Mouse (Mus musculus) right cerebral cortex, adult 2 months (tissue): ENCODE results near the gene Gm9508.
"Not testable (repeated sequence)": the region's sequence is repeated elsewhere in the genome, so short reads cannot be mapped to it uniquely, and the experiment has no call there.

Experiments
- DNase-seq, 2 experiments: peaks; one replicate each; pipeline ENCODE4 v3.0.0; 2021 to 2022; ENCODE audit warnings: low spot score in 2 of 2

Gm9508 gene

DNA sequence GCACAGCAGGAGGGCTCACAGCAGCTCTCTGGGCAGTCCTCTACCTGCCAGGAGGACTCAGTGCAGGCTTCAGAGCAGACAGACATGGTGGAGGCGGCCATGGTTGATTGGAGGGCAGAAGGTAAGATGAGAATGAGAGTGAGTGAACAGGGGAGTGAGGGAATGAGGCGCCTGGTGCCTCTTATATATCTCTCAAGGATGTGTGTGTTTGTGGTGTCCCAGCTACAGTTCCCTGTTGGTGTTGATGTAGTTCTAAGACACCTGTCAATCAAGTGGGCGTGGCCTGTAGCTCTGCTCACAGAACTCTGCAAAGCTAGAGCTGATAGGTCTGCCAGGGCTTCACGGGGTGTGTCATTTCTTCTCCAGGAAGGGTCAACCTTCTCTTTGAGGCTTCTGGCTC lies at the start of gene Gm9508:
Gene Gm9508 (minus strand): TSS at position 101 of the 400 bp plus-strand sequence.
- DNase-seq, result no peak

DNA sequence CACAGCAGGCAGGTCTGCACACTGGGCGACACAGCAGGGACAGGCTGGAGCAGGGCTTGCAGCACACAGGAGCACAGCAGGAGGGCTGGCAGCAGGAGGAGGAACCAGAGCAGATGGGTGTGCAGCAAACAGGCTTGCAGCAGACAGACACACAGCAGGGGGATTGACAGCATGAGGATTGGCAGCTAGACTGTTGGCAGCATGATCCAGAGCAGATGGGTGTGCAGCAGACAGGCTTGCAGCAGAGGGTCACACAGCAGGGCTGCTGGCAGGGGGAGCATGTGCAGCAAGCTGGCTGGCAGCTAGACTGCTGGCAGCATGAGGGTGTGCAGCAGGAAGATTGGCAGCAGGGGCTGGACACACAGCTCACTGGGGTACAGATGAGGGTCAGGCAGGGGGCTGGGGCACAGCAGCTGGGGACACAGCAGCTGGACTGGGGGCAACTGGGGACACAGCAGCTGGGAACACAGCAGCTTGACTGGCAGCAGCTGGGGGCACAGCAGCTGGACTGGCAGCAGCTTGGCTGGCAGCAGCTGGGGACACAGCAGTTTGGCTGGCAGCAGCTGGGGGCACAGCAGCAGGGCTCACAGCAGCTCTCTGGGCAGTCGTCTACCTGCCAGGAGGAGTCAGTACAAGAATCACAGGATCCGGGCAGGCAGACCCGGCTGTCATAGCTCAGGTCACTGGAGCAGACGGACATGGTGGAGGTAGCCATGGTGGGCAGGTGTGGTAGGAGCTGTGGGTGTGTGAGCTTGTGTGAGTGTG lies 45.1 kb upstream of the Gm9508 start, which contains the start of gene Gm18596:
Gene Gm18596 (minus strand): TSS at position 715 of the 765 bp plus-strand sequence.
- DNase-seq, result not testable (repeated sequence)

DNA sequence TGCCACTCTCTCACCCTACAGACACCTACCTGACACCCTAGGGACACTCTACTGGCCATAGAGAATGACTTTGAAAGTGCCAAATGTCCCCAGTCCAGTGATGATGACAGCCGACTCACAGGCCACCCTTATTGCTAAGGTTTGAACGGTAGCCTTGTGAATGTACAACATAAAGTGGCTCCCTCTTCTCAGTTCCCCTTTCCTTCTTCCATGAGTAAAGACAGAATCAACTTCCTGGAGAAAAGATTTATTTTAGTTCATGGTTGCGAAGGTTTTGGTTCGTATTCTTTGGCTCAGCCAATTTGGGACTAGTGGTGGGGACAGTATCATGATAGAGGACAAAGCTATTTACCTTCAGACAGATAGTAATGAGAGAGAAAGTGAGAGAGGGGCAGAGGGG lies 41.9 kb upstream of the Gm9508 start:
- DNase-seq, result no peak

DNA sequence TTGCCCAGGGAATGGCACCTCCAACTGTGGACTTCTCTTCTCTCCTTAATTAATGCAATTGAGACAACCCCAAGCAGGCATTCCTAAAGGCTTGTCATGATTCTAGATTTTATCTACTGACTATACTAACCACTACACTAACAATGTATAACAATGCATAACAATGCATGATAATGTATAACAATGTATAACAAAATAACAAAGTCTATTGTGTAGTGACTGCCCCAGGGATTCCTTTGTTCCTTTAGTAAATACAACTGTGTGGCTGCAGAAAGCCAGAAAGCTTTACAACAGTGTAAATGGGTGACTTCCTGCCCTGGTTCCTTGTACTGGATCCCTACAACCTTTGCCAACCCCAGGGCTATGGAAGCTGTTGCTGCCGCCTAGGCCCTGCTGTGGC lies 38.9 kb upstream of the Gm9508 start:
- DNase-seq, result no peak

DNA sequence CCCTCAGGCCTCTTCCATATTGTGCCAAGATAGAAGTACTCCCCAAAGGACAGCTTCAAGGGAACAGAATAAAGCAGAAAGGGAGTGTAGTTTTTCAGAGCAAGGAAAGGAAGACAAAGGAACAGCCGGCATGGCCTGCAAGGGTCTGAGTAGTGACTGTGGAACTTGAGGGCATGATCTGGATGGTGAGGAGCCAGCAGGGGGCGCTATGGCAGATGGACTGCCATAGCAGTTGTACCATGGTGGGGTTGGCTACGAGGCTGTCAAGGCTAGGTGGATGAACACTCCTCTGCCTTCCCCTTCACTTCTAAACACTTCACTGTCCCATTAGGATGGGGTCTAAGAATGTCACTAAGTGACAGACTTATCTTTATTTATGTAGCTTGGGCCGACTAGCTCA lies 32.2 kb upstream of the Gm9508 start:
- no peak for DNase-seq

DNA sequence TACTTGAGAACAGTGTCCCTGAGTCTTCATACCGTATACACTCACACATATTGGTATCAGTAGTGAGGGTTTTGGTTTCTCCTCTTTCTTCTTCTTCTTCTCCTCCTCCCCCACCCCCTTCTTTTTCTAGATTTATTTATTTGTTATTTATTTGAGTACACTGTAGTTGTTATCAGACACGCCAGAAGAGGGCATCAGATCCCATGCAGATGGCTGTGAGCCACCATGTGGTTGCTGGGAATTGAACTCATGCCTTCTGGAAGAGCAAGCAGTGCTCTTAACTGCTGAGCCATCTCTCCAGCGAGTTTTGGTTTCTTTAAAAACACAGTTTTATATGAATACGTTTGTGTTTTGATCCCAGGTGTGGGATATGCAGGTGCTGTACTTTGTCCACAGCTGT lies 31.2 kb upstream of the Gm9508 start:
- DNase-seq, result no peak

DNA sequence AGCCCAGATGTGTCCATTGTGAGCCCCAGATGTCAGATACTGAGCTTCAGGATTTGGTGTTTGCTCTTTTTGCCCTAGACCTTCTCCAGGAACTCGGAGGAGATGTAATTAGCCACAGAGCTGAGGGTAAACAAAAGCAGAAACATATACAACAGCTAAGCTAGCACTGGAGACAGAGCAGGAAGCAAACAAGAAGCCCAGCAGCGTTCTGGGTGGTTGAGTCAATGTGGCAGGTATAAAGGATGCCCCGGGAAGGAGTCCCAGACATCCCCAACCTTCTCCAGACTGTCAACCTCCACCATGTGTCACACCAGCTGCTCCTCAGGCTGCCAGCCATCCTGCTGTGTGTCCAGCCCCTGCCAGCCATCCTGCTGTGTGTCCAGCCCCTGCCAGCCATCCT lies 29.2 kb upstream of the Gm9508 start, which contains the start of gene Gm10100:
Gene Gm10100 (plus strand): TSS at position 301 of the 400 bp plus-strand sequence.
- DNase-seq, result no peak

DNA sequence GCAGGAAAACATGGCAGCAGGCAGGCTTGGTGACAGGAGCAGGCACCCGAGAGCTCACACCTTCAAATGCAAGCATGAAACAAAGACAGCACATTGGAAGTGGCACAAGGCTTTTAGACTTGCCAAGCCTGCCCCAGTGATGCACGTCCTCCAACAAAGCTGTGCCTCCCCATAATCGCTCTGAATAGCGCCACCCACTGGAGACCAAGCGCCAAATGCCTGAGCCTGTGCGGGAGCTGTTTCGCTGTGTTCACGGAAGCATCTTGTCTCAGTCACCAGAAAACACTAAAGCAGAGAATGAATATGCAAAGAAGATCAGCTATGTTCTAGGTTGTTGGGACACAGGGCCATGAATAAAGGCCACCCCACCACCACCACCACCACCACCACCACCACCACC lies 27.8 kb upstream of the Gm9508 start:
- DNase-seq, result no peak

DNA sequence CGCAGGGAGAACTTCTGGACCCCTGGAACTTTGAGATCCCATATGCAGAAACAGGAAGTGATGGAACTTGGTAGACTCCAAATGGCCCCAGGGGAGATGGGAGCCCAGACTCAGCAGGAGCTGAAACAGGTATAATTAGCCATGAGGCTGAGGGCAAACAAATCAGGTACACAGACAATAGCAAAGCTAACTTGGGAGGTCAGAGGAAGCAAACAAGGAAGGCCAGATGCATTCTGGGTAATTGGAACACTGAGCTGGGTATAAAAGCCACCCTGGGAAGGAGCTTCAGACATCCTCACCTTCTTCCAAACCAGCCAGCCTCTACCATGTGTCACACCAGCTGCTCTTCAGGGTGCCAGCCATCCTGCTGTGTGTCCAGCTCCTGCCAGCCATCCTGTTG lies 23.3 kb upstream of the Gm9508 start, which contains the start of gene Krtap12-1:
Gene Krtap12-1 (plus strand): TSS at position 301 of the 400 bp plus-strand sequence.
- DNase-seq, result not testable (repeated sequence)

DNA sequence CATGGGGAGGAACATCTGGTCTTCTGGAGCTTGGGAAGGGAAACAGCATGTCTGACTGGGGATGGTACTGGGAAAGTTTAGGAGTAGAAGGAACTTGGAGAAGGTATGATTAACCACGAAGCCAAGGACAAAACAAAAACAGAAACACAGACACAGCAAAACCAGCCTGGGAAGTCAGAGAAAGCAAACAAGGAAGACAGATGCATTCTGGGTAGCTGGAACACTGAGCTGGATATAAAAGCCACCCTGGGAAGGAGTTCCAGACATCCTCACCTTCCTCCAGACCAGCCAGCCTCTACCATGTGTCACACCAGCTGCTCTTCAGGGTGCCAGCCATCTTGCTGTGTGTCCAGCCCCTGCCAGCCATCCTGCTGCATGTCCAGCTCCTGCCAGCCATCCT lies 18.5 kb upstream of the Gm9508 start, which contains the start of gene Gm10142:
Gene Gm10142 (plus strand): TSS at position 301 of the 400 bp plus-strand sequence.
- no peak for DNase-seq

DNA sequence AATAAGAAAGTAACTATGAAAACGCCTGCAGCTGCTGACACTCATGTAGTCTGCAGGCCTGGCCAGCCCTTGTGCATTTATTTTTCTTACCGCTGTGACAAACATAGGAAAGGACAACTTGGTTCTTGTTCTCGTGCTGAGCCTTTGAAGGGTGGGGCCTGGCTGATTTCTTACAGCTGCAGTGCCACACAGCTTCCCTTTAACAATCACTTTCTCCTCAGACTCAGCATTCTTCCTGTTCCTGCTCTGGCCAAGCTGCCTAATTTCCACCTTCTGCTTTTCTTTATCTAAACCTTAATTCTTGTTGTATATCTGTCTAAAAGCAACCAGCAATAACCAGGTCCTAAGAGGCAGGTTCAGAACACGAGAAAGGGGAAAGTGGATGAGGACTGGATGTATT lies 16.7 kb upstream of the Gm9508 start:
- DNase-seq, result no peak

DNA sequence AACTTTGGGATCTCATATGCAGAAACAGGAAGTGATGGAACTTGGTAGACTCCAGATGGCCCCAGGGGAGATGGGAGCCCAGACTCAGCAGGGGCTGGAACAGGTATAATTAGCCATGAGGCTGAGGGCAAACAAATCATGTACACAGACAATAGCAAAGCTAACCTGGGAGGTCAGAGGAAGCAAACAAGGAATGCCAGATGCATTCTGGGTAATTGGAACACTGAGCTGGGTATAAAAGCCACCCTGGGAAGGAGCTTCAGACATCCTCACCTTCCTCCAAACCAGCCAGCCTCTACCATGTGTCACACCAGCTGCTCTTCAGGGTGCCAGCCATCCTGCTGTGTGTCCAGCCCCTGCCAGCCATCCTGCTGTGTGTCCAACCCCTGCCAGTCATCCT lies 14.1 kb upstream of the Gm9508 start, which contains the start of gene Gm10024:
Gene Gm10024 (plus strand): TSS at position 301 of the 400 bp plus-strand sequence.
- not testable (repeated sequence) for DNase-seq

DNA sequence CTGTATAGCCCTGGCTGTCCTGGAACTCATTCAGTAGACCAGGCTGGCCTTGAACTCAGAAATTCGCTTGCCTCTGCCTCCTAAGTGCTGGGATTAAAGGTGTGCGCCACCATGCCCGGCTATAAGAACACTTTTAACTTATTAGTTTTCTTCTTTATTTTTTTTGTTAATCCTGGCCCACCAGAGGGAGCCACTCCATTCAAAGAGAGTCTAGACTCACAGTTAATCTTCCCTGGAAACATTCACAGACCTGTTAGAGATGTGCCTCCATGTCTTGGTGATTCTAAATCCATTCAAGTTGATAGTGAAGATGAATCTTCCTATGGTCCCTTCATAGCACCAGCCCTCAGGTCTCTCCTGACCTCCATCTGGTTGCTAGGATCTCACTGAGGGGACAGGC lies 12.8 kb upstream of the Gm9508 start:
- DNase-seq, result no peak

DNA sequence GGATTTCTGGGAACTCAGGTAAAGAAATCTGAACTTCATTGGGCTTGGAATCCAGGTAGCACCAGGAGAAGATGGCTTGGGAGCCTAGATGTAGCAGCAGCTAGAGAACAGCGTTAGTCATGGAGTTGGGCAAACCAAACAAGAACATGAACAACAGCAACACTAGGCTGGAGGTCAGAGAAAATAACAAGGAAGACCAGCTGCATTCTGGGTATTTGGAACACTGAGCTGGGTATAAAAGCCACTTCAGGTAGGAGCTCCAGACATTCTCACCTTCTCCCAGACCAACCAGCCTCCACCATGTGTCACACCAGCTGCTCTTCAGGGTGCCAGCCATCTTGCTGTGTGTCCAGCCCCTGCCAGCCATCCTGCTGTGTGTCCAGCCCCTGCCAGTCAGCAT lies 9.3 kb upstream of the Gm9508 start, which contains the start of gene Gm10272:
Gene Gm10272 (plus strand): TSS at position 301 of the 400 bp plus-strand sequence.
- DNase-seq, result no peak

DNA sequence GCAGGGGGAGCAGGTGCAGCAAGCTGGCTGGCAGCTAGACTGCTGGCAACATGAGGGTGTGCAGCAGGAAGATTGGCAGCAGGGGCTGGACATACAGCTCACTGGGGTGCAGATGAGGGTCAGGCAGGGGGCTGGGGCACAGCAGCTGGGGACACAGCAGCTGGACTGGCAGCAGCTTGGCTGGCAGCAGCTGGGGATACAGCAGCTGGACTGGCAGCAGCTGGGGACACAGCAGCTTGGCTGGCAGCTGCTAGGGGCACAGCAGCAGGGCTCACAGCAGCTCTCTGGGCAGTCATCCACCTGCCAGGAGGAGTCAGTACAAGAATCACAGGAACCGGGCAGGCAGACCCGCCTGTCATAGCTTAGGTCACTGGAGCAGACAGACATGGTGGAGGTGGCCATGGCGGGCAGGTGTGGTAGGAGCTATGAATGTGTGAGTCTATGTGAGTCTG lies 6.7 kb downstream of the Gm9508 start, which contains the start of gene Gm19402:
Gene Gm19402 (minus strand): TSS at position 402 of the 452 bp plus-strand sequence.
- not testable (repeated sequence) for DNase-seq

DNA sequence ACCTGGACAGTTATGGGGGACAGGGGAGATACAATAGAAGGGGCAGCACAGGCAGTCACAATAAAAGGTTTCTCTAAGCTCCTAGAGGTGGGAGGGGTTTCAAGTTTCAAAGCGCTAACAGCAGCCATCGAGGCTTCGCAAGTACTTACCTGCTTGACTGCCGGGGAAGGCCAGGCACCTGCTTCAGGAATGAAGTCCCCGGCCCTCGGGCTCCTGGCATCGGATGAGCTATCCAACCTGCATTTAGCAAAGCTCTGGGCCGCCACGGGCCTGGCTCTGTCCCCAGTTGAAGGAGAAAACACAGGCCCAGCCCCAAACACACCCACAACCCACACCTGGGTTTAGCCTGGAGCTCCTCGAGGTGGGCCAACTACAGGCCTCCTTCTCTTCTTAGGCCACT lies 10.0 kb downstream of the Gm9508 start:
- no peak for DNase-seq

DNA sequence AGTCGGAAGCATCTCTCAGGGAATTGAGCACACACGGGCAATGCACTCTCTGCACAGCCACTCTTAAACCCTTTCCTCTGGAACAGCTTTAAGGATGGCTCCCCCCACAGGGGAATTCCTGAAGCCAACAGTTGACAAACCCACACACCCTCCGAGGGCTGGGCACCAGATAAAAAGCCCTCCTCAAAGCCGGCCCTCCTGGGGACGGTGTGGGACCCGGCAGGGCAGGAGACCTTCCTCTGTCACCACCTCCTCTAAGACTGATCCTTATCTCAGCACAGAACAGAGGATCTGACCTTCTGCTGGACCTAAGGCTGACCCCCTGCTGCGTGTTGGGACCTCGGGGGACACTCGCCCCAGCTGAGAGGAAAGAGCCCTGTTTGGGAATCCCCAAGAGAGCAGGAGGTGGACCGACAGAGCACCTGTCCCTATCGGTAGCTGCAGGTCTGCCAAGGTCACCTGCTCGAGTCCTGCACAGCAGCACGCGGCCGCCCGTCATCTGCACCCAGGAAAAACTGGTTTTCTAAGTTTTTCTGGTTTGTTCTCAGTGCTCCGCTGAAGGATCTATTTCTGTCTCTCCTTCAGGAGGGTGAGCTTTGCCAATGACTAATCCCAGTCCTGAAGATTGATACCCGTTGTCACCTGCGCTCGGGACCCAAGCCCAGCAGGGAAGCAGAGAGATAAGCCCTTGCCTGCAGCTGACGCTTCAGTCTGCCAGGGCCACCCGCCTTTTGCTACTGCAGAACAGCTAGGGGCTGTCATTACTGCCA lies 11.0 kb downstream of the Gm9508 start, which contains the start of gene Tspear:
Gene Tspear (plus strand): TSS at position 675 of the 770 bp plus-strand sequence.
- no peak for DNase-seq

DNA sequence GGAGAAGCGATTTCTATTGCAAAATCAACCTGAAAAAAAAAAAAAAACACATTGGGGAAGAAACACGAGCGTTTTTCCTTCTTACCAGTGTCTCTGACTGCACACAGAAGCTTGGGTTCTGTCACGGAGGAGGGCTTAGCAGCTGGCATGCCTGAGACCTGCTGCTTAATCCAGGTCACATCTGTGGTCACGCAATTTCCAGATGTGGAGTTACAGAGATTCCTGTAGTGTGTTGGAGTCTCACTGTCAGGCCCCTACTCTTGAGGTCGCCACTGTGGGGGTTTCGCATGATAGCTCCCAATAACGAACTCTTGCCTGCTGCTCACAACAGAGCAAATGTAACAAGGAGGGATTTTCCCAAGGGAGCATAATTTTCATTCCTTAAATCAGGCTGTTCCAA lies 12.9 kb downstream of the Gm9508 start:
- no peak for DNase-seq

DNA sequence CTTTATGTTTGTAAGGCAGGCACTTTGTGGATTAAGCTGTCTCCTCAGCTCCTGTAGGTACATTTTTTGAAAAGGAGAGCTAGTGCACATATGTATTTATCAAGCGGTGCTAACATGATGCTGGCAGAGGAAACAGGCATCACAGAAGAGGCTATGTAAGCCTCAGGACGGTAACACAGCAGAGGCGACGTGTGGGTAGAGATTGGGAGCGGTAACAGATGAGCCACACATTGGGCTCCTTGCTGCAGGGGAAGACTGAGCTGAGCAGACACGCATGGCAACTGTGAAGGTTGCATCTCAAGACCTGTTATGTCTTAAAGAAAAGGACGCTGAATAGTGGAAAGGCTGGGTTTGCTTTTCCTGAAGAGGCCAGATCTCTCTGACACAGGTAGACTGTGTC lies 14.0 kb downstream of the Gm9508 start:
- peak; percentile 23 to 27 for DNase-seq

DNA sequence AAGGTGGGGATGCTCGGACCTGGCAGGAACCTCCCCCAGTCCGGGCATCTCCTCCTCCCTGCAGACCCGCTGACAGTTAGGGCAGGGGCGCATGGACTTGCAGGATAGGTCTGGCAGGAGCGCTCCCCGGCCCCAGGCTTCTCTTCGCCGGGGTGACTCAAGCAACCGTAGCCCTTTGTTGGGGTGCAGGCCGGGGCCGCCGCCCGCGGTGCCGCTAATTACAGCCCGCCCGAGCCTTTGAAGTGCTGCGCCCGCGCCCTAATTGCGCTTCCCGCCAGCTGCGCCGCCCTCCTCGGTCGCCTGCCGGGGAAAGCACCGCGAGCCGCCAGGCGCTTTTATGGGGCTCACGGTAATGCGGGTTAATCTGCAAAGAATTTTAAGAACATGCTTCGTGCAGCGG lies 19.5 kb downstream of the Gm9508 start:
- DNase-seq, result no peak

DNA sequence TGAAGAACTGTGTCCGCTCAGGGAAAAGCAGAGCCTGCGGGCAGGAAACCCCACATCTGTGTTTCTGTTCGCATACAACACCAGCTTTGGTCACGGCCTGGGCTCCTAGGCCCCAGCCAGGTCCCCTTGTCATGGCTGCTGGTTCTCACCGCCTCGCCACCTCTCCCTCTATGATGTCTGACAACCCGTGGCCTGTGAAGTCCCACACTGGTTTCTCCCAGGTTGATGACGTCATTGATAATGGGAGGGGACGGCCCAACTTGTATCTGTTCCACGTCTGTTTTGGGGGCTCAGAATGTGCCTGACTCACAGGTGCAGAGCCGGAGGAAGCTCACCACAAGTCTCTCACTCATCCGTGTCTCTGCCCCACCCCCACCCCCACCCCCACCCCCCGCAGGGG lies 23.3 kb downstream of the Gm9508 start:
- DNase-seq, result no peak

DNA sequence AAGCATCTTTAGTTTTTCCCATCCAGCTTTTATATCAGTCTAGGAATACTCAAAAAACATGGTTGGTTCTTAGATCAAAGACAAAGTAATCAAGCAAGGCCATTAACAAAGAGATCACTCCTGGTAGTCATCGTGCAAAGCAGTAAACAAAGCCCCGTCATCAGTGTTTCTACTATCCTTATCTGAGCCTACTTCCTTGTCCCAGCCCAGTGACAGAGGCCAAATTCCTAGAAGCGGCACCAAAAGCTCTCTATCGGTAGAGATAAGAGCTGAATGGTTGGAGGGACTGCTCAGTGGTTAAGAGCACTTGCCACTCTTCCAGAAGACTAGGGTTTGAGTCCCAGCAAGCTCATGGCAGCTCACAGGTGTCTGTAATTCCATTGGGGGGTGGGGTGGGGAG lies 25.5 kb downstream of the Gm9508 start:
- DNase-seq, result no peak
